Mouse (Mus musculus) liver, embryonic 14.5 days (tissue): ENCODE measurements around the gene Vegfd. TPM values are rescaled to one million over a fixed set of nuclear protein-coding genes. Genes with fewer than 3 reads are reported as not detected.

Source experiments
- ATAC-seq: fragments of 200-750 bp; cut with Nextera tagmentation; 2 replicates; pipeline ENCODE4 v1.8.0; 2017; ENCODE audit warnings: moderate number of reproducible peaks, mild to moderate bottlenecking, moderate library complexity; ENCODE audit not compliant: insufficient read depth
- DNase-seq, 3 experiments: peaks; one replicate each; pipeline ENCODE4 v3.0.0-alpha.2; 2012 to 2013; ENCODE audit warnings: low read depth in 3 of 3, low spot score in 3 of 3
- H3K27ac ChIP-seq: fragments of 300-500 bp; sonication (generic); 2 replicates; pipeline ENCODE4 v1.5.1; 2014; ENCODE audit warnings: moderate library complexity, mild to moderate bottlenecking, control low read depth, inconsistent platforms
- H3K27me3 ChIP-seq: fragments of 300-500 bp; sonication (generic); 2 replicates; pipeline ENCODE4 v1.6.1; 2014; ENCODE audit warnings: mild to moderate bottlenecking, low read length, moderate library complexity; ENCODE audit not compliant: control insufficient read depth, insufficient read depth
- H3K36me3 ChIP-seq: fragments of 300-500 bp; sonication (generic); replicated peaks from 2 replicates; pipeline ENCODE4 v1.6.1; 2014; ENCODE audit warnings: low read depth; ENCODE audit not compliant: control insufficient read depth, insufficient read depth
- H3K4me1 ChIP-seq, 2 experiments: fragments of 200-500 bp in 1 of 2; fragments of 300-500 bp in 1 of 2; sonication (generic) in 1 of 2; replicated peaks; 2 replicates each; pipeline ENCODE4 v1.6.1; 2012 to 2014; ENCODE audit warnings: antibody characterized with exemption in 1 of 2, inconsistent platforms in 1 of 2, low read length in 1 of 2; ENCODE audit not compliant: control insufficient read depth in 2 of 2, insufficient read depth in 2 of 2
- H3K4me2 ChIP-seq: fragments of 300-500 bp; sonication (generic); 2 replicates; pipeline ENCODE4 v1.6.1; 2014; ENCODE audit warnings: low read depth, mild to moderate bottlenecking, control low read depth, moderate library complexity
- H3K4me3 ChIP-seq, 2 experiments: fragments of 200-500 bp in 1 of 2; fragments of 300-500 bp in 1 of 2; sonication (generic) in 1 of 2; 2 replicates each; pipeline ENCODE4 v1.5.1; 2012 to 2014; ENCODE audit warnings: low read depth in 2 of 2, low read length in 2 of 2, mild to moderate bottlenecking in 2 of 2, control low read depth in 1 of 2, inconsistent platforms in 1 of 2, moderate library complexity in 1 of 2; ENCODE audit not compliant: insufficient read depth in 1 of 2
- H3K9ac ChIP-seq: fragments of 300-500 bp; sonication (generic); replicated peaks from 2 replicates; pipeline ENCODE4 v1.6.1; 2014; ENCODE audit warnings: mild to moderate bottlenecking, control low read depth, moderate library complexity
- H3K9me3 ChIP-seq: fragments of 300-500 bp; sonication (generic); 2 replicates; pipeline ENCODE4 v1.6.1; 2016; ENCODE audit warnings: low read length, mixed read lengths; ENCODE audit not compliant: control insufficient read depth
- CTCF ChIP-seq: IDR thresholded peaks from 2 replicates; pipeline ENCODE4 v1.5.1; 2016; ENCODE audit warnings: antibody characterized with exemption, low read depth, control low read depth
- EP300 ChIP-seq: IDR thresholded peaks from 2 replicates; pipeline ENCODE4 v1.6.1; 2016; ENCODE audit warnings: antibody characterized with exemption, low read depth
- WGBS: fragments of 180-500 bp; shearing (Covaris S2); extraction: QIAGEN DNeasy Blood & Tissue Kit; methylation state at CpG from one replicate; pipeline ENCODE4 v1.1.7; 2014; ENCODE audit not compliant: insufficient replicate concordance; 5-methylcytosine and 5-hydroxymethylcytosine counted together
- polyA plus RNA-seq, 2 experiments: library from polyadenylated mRNA; depleted of rRNA in 1 of 2; stranded (reverse) in 1 of 2; unstranded in 1 of 2; fragments of >200 nt; fragmentation: Nextera tagmentation in 1 of 2; extraction: Ambion mirVana in 1 of 2; gene quantifications; 2 replicates each; pipeline versions ENCODE4 v1.2.1 to v1.2.3; 2012 to 2014

Gene Vegfd
- polyA plus RNA-seq, 2 experiments = 0.69 to 1.0 TPM

DNA sequence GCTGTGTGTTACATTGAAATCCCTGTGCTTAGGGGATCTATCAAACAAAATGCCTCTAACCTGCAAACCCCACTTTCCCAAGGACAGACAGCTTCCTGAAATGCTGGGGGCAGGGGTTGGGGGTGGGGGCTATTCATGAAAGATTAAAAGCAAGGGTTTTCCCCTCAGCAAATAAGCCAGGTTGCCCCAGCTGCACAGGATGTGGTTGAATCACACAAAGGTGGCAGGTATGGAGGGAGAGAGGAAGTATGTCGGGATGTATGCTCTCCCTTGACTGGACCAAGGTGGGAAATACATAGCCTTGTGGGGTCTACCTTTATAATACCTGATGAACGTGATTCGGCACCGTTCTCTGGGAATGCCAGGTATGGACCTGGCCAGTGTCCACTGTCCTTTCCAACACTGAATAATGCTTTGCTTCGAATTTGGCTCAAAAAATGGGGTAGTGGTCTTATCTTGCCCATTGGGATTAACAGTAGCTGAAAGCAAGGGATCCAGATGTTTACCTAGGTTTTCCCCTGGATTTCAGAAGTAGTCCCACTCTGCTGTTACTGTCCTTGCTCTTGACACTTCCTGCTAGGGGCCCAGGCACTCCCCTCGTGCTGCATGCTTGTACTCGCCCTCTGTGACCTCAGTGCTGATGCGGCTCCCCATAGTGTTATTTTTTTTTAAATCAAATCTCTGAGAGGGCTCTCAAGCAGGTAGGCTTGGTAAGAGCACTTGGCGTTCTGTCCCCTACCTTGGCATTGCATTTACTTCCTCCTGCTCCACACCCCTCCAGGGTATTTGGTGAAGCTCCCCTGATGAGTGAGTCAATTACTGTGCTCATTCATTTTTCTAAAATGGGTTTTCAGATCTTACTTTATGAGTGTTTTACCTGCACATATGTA lies 33.2 kb downstream of the Vegfd start:
- H3K9me3 ChIP-seq = no peaks in the 10 kb centered on the region
- no peak for ATAC-seq
- H3K4me1 ChIP-seq = no peaks in the 10 kb centered on the region
- no peak for DNase-seq
- no peak overlapping the region for H3K9ac ChIP-seq
- no peak overlapping the region for H3K27ac ChIP-seq
- no peak overlapping the region for H3K4me2 ChIP-seq
- WGBS = 53% methylated on average over 9 of the region's 9 CpGs
- no peak overlapping the region for H3K4me3 ChIP-seq
- no peaks in the 10 kb centered on the region for H3K36me3 ChIP-seq
- H3K27me3 ChIP-seq = no peaks in the 10 kb centered on the region; the same call in 1 of the 2 replicates
- TF ChIP-seq EP300 (no peak), CTCF (no peak)

GRCm38 (mm10) chrX:164408301-164408927 lies 35.2 kb downstream of the Vegfd start:
- ATAC-seq (no peak), DNase-seq (no peak)
- H3K4me3 ChIP-seq = no peak overlapping the region
- no peak overlapping the region for H3K27ac ChIP-seq
- WGBS = 37% methylated on average over 3 of the region's 3 CpGs
- H3K36me3 ChIP-seq = no peaks in the 10 kb centered on the region
- H3K4me1 ChIP-seq = no peaks in the 10 kb centered on the region
- H3K9me3 ChIP-seq = no peaks in the 10 kb centered on the region
- no peak for TF ChIP-seq EP300
- no peak for TF ChIP-seq CTCF
- no peak overlapping the region for H3K4me2 ChIP-seq
- H3K9ac ChIP-seq = no peak overlapping the region
- H3K27me3 ChIP-seq = no peaks in the 10 kb centered on the region; the same call in 1 of the 2 replicates

DNA sequence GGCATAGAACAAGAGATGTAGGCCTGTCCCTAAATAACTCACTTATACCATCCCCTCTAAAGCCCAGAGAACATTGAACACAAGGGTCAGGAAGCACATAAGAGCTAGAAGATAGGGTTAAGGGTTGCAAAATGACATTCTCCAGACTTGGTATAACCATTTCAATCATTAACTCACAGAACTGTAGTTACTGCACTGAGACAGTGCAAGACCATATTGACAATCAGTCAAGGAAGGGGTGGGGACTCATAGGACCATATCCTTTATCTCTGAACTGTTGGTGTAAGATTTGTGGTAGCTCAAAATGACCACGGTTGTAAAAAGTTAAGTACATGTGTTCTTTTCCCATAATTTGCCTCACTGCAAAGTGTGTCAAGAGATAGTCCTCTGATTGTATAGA lies 37.4 kb downstream of the Vegfd start:
- ATAC-seq = no peak
- 33% methylated on average over 1 of the region's 1 CpGs for WGBS

DNA sequence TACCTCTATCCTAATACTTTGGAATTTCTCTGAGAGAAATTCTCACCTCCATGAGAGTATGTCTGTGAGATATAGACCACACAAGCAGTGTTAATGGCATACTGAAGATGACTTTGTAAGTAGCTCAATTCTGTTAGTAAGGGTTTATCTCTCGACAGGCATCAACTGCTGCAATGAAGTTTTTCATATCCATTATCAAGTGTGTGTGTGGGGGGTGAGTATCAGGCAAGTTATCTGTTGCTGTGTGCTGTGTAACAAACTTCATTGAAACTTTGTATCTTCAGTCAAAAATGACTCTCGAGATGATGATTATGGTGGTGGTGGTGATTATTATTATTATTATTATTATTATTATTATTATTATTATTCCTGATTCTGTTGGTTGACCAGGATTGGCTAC lies 43.6 kb downstream of the Vegfd start:
- H3K27me3 ChIP-seq = no peaks in the 10 kb centered on the region
- H3K4me2 ChIP-seq = no peak overlapping the region
- no peak overlapping the region for H3K9ac ChIP-seq
- no peak for ATAC-seq
- WGBS = 27% methylated on average over 2 of the region's 2 CpGs
- no peak overlapping the region for H3K27ac ChIP-seq
- no peaks in the 10 kb centered on the region for H3K9me3 ChIP-seq
- no peak for TF ChIP-seq EP300
- H3K4me3 ChIP-seq = no peak overlapping the region
- no peak for DNase-seq
- H3K36me3 ChIP-seq = no peaks in the 10 kb centered on the region
- peaks cover 0 to 5% of the 10 kb centered on the region in 2 experiments; a peak in 3 of 4 replicates for H3K4me1 ChIP-seq

More for the DNA sequence above, 37.4 kb downstream of the Vegfd start:
- H3K27ac ChIP-seq = no peak overlapping the region
- H3K4me3 ChIP-seq = no peak overlapping the region
- no peaks in the 10 kb centered on the region for H3K4me1 ChIP-seq
- no peak overlapping the region for H3K4me2 ChIP-seq
- H3K27me3 ChIP-seq = no peaks in the 10 kb centered on the region; the same call in 1 of the 2 replicates
- no peaks in the 10 kb centered on the region for H3K9me3 ChIP-seq
- H3K36me3 ChIP-seq = no peaks in the 10 kb centered on the region
- TF ChIP-seq CTCF (no peak), EP300 (no peak)
- H3K9ac ChIP-seq = no peak overlapping the region
- DNase-seq = no peak

DNA sequence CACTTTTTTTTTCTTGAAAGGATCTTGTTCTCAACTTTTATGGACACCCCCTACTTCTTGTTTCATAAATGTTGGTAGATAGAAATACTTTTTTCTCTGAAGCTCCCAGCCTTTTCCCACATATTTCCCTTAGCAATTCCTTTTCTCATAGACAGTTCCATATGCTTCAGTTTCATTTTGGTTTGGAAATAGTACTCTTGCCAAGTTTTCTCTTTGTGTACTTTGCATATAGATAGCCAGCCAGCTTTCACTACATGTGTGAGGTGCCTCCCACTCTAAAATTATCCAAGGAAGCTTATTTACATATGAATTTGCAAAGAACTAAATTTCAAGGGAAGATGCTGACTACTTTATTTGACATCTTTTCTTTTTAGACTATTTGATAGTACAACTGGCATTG lies 44.8 kb downstream of the Vegfd start:
- Histone ChIP-seq H3K4me3 (no peak overlapping the region), H3K27ac (no peak overlapping the region), H3K27me3 (no peaks in the 10 kb centered on the region), H3K4me1 (peaks cover 0 to 8% of the 10 kb centered on the region in 2 experiments; a peak in 3 of 4 replicates), H3K9me3 (no peaks in the 10 kb centered on the region), H3K9ac (no peak overlapping the region), H3K36me3 (peaks cover 6% of the 10 kb centered on the region), H3K4me2 (no peak overlapping the region)
- ATAC-seq = no peak
- no peak for DNase-seq
- no peak for TF ChIP-seq CTCF
- no peak for TF ChIP-seq EP300
